Mouse (Mus musculus) kidney, adult 11 months (tissue): ENCODE data around the gene Slx4.
"Not testable (repeated sequence)": the region's sequence is repeated elsewhere in the genome, so short reads cannot be mapped to it uniquely, and the experiment has no call there.

Experiments used
- DNase-seq: peaks from one replicate; pipeline ENCODE4 v3.0.0; 2022

Slx4 gene

DNA sequence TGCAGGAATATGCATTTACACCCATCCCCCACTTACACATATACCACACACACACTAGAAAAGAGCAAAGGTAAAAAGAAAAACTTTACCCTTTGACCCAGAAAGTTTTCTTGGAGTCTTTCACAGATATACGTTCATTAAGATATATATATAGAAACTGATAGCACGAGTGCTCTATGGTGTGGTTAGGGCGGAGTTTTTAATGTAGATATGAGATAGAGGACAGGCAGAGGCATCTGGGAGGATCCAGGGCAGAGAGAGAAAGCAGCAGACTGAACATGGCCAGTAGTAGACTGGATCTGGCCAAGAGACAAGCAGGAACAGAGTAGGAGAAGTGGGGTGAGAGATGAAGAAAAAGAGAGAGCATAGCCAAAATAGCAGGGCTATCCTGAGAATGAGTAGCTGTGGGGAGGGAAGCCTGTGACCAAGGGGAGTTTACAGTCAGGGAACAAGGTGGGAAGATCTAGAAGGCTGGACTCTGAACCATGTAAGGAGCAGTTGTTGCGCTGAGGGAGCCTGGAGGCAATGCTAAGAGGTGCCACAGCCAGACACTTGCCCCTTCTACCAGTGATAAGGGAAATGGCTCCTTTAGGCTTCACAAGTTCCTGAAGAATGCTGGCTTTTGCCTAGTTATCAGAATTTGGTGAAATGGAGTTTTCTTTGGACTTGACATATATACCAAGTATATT, 9.5 kb upstream of the Slx4 start:
- no peak for DNase-seq

DNA sequence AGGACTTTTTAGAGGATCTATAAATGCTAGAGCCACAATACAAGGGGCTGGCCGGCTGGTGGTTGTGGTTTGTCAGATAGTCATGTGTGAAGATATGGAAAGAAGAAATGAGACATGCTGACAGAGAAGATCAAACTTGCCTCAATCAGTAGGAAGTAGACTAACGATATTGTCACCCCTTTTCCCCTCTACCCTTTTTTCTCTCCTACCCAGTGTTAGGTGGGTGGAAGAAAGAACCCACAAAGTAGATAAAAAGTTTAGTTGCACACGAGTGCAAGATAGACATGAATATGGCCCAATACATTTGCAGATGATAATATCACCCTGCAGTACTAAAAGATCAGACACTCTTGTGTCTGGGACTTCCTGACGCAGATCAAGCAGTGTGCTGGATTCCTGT, 15.2 kb downstream of the Slx4 start:
- no peak for DNase-seq

DNA sequence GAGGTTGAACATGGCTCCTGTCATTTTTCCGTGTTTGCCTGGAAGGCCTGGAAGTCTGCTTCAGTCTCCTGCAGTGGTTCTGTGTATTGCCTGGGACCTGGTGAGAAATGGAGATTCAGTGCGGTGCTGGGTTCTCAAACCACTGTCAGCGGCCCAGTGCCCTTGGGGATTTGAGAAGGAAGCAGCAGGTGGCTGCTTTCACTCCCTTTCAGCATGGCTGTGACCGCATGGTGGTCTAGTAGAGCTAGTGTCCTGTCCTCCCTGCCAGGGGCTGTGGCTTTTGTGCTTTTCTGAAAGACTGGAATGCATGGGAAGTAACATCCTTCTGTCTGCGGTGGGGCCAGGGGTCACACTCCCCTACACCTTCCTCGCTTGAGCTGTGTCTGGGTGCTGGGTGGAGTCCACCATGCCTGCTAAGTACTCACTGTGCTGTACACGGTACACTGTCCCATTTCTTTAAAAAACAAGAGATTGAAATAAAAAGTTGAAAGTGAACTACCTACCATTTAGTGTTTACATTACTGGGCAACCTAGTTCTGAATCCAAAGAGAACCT, 20.3 kb downstream of the Slx4 start:
- no peak for DNase-seq

DNA sequence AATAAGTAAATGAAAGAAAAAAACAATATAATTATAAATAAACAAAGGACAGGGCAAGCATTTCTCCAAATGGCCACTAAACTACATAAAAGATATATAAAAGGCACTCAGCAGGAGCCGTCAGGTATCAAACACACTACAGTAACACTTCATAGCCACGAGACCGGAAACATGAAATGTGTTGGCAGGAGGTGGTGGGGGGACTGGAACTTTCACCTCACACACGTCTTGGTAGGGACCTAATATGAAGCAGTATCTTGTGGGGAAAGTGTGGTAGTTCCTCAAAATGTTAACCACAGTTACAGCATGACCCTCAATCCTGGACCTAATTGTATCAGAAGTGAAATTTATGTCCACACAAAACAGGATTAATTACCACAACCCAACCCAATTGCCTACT, 21.4 kb downstream of the Slx4 start:
- DNase-seq, result no peak

DNA sequence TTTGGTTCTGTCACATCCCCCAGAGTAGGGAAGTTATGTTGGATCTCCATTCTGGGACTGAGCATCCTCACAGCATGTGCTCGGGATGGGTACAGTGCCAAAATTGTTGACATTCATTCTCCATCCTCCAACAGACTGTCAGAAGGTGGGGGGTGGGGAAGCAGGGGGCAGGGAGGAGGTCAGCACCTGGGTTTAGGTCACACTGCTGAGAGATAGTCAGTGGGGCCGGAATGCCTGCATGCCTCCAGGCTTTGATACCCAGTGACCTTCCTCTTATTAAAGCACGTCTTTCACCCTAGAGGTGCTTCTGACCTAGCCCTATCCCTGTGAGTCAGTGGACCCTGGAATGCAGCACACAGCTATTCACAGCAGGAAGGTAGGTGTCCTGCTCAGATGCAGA, 26.9 kb downstream of the Slx4 start:
- DNase-seq, result no peak

DNA sequence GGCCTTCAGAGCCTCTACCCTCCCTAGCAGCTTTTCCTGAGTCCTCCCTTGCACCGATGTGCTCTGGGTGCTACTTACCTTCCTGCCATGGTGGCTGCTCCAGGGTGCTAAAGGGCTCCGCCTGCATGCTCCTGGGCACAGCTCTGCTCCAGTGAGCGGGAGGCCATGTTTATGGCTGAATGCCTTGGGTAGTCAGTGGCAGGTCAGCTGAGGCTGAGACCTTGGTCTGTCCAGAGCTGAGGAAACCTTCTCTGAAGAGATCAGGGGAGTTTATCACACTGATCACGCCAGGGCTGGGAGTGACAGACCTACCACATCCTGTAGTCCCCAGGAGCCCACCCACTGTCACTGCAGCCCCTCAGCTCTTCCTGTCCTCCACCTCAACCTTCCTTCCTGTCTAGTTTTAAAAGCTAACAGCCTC, 27.3 kb downstream of the Slx4 start, which contains the start of gene Nlrc3:
Nlrc3 (minus strand) TSS at position 382 of the 421 bp plus-strand sequence.
- DNase-seq, result peak; percentile 32

DNA sequence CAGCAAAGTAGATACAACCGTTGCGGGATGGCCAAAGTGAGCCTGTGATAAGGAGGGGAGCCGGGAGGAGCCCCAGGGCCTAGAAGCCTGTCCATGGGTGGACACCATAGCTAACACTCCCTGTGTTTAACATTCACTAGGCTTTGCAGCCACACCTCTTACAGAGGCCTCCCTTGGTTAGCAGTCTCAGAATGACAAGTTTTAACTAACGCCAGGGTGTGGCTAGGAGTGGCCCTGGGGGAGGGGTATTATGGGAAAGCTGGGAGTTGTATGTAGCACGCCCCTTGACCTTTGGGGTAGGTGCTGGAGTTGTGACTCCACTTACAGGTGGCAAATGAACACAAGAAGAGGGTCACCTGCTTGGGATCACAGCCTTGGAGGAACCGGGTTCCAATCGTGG, 27.9 kb downstream of the Slx4 start:
- DNase-seq, result no peak

DNA sequence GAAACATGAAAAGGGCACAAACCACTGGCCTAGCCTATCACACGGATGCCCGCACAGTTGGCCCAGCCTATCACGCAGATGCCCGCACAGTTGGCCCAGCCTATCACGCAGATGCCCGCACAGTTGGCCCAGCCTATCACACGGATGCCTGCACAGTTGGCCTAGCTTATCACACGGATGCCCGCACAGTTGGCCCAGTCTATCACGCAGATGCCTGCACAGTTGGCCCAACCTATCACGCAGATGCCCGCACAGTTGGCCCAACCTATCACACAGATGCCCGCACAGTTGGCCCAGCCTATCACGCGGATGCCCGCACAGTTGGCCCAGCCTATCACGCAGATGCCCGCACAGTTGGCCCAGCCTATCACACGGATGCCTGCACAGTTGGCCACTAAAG, 29.1 kb downstream of the Slx4 start:
- DNase-seq, result not testable (repeated sequence)

DNA sequence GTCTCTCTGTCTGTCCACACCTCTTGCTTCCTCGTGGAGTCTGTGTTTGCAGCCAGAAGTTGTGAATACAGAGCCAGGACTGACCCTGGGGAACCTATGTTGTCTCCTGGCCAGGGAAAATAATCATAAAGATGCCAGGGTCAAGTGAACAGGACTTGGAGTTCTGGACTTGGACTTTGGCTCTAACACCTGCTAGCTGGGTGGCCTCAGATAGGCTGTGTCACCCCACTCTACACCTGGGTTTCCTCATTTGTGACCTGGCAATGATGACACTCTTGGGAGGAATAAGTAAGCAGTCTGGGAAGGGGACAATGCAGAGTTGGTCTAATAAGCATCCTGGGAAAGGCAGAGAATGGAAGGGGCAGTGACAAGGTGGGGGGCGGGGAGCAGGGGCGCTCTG, 38.0 kb downstream of the Slx4 start:
- DNase-seq, result no peak

DNA sequence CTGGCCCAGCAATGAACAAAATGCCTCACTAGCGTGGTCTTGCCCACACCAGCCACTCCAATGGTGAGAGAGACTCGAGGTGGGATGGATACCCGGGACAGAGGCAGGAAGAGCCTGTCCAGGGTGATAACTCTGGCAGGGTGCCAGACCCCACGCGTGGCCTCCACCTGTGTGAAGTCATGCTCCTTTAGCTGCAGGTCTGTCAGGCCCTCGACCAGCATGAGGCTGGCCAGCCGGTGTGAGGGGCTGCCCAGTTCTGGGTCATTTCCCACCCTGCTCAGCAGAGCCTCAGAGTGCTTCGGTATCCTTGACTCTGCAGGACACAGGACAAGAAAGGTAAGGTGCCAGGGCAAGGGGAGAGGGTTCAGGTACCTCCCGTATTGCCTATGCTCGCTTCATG, 38.6 kb downstream of the Slx4 start:
- no peak for DNase-seq

DNA sequence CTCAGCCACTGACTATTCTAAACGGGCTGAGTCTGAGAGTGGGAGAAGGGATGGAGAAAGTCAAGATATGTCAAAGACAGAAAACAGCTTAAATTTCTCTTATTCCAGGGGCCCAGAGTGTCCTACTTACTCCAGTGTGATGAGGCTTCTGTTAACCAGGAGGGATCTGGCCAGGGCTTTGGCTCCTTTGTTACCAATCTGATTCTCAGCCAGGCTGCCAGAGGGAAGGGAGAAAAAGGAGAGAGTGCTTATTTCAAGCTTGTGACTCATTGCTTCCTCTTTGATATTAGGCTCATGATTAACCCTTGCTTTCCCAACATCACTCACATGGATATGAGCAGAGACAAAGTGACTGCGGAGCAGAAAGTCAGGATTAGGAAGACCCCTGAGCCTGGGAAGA, 44.3 kb downstream of the Slx4 start:
- DNase-seq, result no peak

DNA sequence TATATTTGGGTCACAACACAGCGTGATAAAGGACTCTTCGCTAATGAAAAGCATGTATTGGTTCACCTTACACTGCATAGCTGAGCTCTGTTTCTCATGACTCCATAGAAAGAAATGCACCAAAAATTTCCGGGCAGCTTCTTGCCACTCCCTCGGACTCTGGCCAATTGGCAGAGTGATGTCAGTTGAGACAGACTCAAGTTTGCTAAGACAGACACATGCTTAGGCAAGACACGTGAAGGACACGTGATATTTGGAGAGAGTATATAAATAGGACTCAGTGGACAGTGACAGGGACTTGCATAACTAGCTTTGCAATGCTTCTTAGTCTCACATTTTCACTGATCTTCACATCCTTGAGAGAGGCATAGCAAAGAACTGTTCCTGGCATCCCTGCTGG, 47.2 kb downstream of the Slx4 start:
- peak; percentile 36 for DNase-seq

DNA sequence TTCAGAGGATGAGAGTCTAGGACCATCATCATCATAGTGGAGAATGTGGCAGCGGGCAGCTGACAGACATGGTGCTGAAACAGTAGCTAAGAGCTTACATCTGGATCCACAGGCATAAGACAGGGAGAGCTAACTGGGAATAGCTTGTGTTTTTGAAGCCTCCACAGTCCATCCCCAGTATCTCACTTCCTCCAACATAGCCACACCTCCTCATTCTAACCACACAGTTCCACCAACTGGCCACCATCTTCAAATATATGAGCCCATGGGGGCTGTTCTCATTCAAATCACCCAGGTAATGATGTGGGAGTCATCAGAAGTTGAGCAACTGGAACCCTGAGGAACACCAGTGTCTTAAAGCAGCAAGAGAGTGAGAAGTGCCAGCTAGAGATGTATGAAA, 52.4 kb downstream of the Slx4 start:
- no peak for DNase-seq

DNA sequence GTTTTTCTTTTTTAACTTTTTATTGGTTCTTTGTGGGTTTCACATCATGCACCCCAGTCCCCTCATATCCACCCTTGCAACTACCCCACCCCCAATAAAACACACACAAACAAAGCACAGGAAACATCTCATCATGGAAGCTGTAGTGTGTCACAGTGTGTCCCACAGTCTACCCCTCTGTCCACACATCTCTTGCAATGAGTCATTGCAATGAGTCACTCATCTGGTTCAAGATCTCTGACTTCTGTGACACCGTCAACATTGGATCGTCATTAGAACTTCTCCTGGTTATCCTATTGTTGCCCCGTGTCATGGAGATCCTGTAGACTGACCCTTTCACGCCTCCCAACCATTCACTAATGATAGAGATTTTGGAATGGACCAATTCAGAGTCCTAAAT, 68.9 kb downstream of the Slx4 start:
- no peak for DNase-seq

DNA sequence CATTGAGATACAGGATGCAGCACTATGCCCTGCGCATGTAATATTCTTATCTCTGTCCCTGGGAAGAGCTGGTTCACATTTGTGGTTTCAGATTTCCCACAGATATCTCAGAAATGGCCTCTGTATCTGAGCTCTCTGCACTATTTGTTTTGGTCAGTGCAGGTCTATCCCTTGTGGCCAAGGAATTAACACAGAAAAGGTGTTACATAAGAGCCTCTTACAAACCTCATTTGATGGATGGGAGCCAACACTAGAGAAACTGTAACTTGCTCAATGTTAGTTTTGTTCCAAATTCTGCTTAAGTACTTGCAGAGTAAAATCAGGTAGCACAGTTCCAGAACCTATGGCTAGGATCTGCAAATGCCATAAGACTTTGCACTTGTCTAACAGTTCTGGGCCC, 69.5 kb downstream of the Slx4 start:
- peak; percentile 10 for DNase-seq

DNA sequence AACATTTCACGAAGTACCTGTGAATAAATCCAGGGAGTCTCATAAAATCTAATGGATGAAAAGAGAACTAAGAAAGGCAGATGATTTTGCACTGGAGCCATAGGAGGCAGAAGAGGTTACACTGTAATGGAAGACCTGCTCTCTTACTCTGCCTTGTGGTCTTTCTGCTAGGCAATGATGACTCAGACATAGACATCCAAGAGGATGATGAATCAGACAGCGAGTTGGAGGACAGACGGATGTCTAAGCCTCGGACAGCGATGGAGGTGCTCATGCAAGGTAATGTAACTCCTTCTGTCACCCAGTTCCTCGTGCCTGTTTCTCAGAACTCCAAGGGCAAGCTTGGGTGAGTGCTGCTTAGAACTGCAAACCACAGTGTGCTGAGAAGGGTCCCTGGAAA, 70.0 kb downstream of the Slx4 start:
- DNase-seq, result no peak

DNA sequence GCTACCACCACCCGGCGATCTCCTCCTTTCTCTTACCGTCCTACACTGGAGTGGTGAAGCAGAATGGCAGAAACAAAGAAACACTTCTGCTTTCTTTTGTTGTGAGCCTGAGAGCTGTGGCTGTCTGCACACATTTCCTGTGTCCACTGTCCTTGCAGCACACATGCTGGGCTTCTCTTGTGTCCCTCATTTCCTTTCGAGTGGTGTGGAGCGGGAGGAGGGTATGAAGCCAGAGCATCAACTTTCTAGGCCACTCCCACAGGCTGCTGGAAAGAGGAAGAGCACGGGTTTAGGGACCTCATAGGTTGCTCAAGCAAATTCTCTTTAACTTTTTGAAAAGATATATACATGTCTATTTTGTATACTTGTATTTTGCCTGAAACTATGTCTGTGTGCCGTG, 74.4 kb downstream of the Slx4 start:
- DNase-seq, result no peak
